Mouse (Mus musculus) bone marrow macrophage, adult 2 months (primary cell): ENCODE measurements around the gene Pdlim5.

Experiments used
- CTCF ChIP-seq: IDR thresholded peaks from 2 replicates; pipeline ENCODE4 v1.5.1; 2012; ENCODE audit warnings: low read depth, mild to moderate bottlenecking, low read length, moderate library complexity
- POLR2A ChIP-seq: IDR thresholded peaks from 2 replicates; pipeline ENCODE4 v1.6.1; 2012; ENCODE audit warnings: mild to moderate bottlenecking, low read depth, low read length, borderline replicate concordance

DNA sequence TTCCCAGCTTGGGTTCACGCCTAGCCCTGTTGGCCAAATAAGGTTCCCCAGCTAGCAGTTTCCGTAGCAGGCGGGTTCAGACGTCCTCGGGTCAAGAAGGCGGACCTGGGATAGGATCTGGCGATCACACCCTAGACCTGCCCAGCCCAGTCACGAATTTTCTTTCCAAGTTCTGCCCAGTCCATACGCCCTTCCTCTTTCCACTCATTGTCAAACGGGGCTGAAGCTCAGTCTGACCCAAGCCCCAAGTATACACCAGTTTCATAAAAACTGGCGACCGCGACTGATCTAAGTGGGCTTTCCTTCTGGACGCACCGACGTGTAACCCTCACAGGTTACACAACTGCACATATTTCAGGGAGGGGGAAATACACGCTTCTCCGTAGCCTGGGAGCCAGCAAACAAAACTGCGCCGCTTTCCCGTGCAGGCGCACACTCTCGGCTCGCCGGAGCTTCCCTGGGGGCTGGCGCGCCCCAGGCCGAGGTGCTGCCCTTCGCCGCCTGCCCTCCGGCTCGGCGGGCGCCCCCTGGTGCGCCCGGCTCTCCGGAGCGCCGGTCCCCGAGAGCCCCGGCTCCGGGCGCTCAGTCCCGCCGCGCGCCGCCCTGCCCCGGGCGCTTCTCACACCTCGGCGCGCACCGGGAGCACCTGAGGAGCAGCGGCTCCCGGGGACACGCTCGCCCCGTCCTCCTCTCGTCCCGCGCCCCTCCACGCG lies 544 bp downstream of the Pdlim5 start:
- no peak for TF ChIP-seq POLR2A
- TF ChIP-seq CTCF = no peak
